ENCODE assay signal across 15 mouse cellular contexts in the genomic region with DNA sequence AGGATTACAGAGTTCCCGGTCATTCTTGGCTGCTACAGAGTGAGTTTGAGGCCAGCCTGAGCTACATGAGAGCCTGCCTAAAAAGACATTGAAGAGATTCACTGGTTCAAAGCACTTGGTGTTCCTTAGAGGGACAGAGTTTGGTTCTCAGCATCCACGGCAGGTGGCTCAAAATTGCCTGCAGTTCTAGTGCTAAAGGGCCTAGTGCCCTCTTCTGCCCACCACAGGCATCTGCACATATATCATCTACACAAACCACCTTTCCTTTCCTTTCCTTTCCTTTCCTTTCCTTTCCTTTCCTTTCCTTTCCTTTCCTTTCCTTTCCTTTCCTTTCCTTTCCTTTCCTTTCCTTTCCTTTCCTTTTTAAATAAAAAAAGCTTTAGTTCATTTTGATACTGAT. TPM values are rescaled to one million over a fixed set of nuclear protein-coding genes. Genes with fewer than 3 reads are reported as not detected.
DNase-seq lines count a peak whose midpoint lies in the region; ATAC-seq and TF ChIP-seq lines count a peak whose summit lies in the region.
"Had no signal": no experiment of that assay in that cellular context is flagged by ENCODE, and none has a peak within 500 bp of the region (broad histone marks: within the 10 kb centered on the region; RNA-seq: fewer than 3 reads in every experiment).

No protein-coding gene starts in this region.

- TF ChIP-seq RAD21 in MEL (IDR thresholded peaks at IDR 0.05; ENCODE audit: low read depth, low read length): peak; percentile 19

- H3K27me3 ChIP-seq in forebrain, postnatal 0 days (ENCODE audit: insufficient read depth, low read length): no peaks in the 10 kb centered on the region
- no peaks in the 10 kb centered on the region for H3K27me3 ChIP-seq in forebrain, embryonic 16.5 days (replicated peaks; ENCODE audit: control insufficient read depth, insufficient read depth, low read length)
- no peaks in the 10 kb centered on the region for H3K27me3 ChIP-seq in liver, postnatal 0 days (ENCODE audit: insufficient read depth, low read length)
- H3K27me3 ChIP-seq in liver, embryonic 12.5 days (replicated peaks): no peaks in the 10 kb centered on the region
- H3K27me3 ChIP-seq in MEL (ENCODE audit: control insufficient read depth in 1 of 2, insufficient read depth in 2 of 2, low read length in 2 of 2): no peaks in the 10 kb centered on the region
- H3K27me3 ChIP-seq in small intestine, adult 2 months (ENCODE audit: control insufficient read depth, insufficient read depth, low read length): no peaks in the 10 kb centered on the region
- H3K27me3 ChIP-seq in hindbrain, embryonic 16.5 days (replicated peaks; ENCODE audit: control insufficient read depth, insufficient read depth, low read length): no peaks in the 10 kb centered on the region
- H3K27me3 ChIP-seq: embryonic facial prominence, embryonic 13.5 days; intestine, embryonic 15.5 days; midbrain, embryonic 15.5 days; neural tube, embryonic 15.5 days had no signal

- no peak overlapping the region for H3K4me2 ChIP-seq in forebrain, postnatal 0 days (ENCODE audit: low read depth)
- H3K4me2 ChIP-seq in forebrain, embryonic 16.5 days (ENCODE audit: low read length): no peak overlapping the region
- no peak overlapping the region for H3K4me2 ChIP-seq in liver, postnatal 0 days (ENCODE audit: low read depth, low read length)
- no peak overlapping the region for H3K4me2 ChIP-seq in liver, embryonic 12.5 days
- no peak overlapping the region for H3K4me2 ChIP-seq in hindbrain, embryonic 16.5 days (ENCODE audit: low read length)
- H3K4me2 ChIP-seq: embryonic facial prominence, embryonic 13.5 days; intestine, embryonic 15.5 days; midbrain, embryonic 15.5 days; neural tube, embryonic 15.5 days had no signal

- peaks cover 23% of the 10 kb centered on the region for H3K36me3 ChIP-seq in forebrain, postnatal 0 days (ENCODE audit: insufficient read depth)
- peaks cover 9% of the 10 kb centered on the region; the same call in 1 of the 2 replicates for H3K36me3 ChIP-seq in forebrain, embryonic 16.5 days (ENCODE audit: control insufficient read depth, insufficient read depth)
- H3K36me3 ChIP-seq in liver, postnatal 0 days (replicated peaks; ENCODE audit: insufficient read depth, low read length): peaks cover 58% of the 10 kb centered on the region
- peaks cover 77% of the 10 kb centered on the region for H3K36me3 ChIP-seq in liver, embryonic 12.5 days
- peaks cover 0 to 6% of the 10 kb centered on the region in 2 experiments; a peak in 2 of 4 replicates for H3K36me3 ChIP-seq in MEL (ENCODE audit: control insufficient read depth in 1 of 2, insufficient read depth in 2 of 2, low read length in 2 of 2)
- peaks cover 62% of the 10 kb centered on the region for H3K36me3 ChIP-seq in small intestine, adult 2 months (ENCODE audit: control insufficient read depth, insufficient read depth, low read length)
- 0 out of 2 replicates have a peak, but pooled peaks cover 5% of the 10 kb centered on the region for H3K36me3 ChIP-seq in hindbrain, embryonic 16.5 days (ENCODE audit: control insufficient read depth, insufficient read depth, low read length)

- no peak for TF ChIP-seq POLR2A in MEL (IDR thresholded peaks at IDR 0.05; ENCODE audit: control insufficient read depth in 1 of 2, insufficient read depth in 1 of 2, low read depth in 1 of 2, low read length in 2 of 2, poor library complexity in 1 of 2)
- TF ChIP-seq POLR2A in small intestine, adult 2 months (IDR thresholded peaks at IDR 0.05; ENCODE audit: low read depth, low read length): no peak

- H3K9ac ChIP-seq in forebrain, postnatal 0 days: no peak overlapping the region
- H3K9ac ChIP-seq in forebrain, embryonic 16.5 days (replicated peaks; ENCODE audit: low read depth, low read length): no peak overlapping the region
- no peak overlapping the region for H3K9ac ChIP-seq in liver, postnatal 0 days (replicated peaks)
- no peak overlapping the region for H3K9ac ChIP-seq in liver, embryonic 12.5 days
- H3K9ac ChIP-seq in MEL (ENCODE audit: control insufficient read depth, low read depth, low read length, poor library complexity, severe bottlenecking): no peak overlapping the region
- H3K9ac ChIP-seq in hindbrain, embryonic 16.5 days (ENCODE audit: low read depth, low read length): no peak overlapping the region
- H3K9ac ChIP-seq: embryonic facial prominence, embryonic 13.5 days; intestine, embryonic 15.5 days; midbrain, embryonic 15.5 days; neural tube, embryonic 15.5 days had no signal

- 70% methylated on average over 2 of the region's 2 CpGs for WGBS in forebrain, postnatal 0 days
- whole genome bisulfite sequencing in forebrain, embryonic 16.5 days: 55% methylated on average over 2 of the region's 2 CpGs
- 70% methylated on average over 2 of the region's 2 CpGs for WGBS in liver, postnatal 0 days (ENCODE audit: insufficient replicate concordance)
- WGBS in liver, embryonic 12.5 days (ENCODE audit: insufficient replicate concordance): 72% methylated on average over 2 of the region's 2 CpGs
- 70% methylated on average over 2 of the region's 2 CpGs for WGBS in small intestine, adult 2 months
- 65% methylated on average over 2 of the region's 2 CpGs for WGBS in hindbrain, embryonic 16.5 days

- no peaks in the 10 kb centered on the region for H3K79me2 ChIP-seq in MEL (ENCODE audit: control insufficient read depth, insufficient read depth, low read length, poor library complexity)

- H3K27ac ChIP-seq in forebrain, postnatal 0 days (ENCODE audit: low read depth, low read length): no peak overlapping the region
- H3K27ac ChIP-seq in forebrain, embryonic 16.5 days (ENCODE audit: low read length): no peak overlapping the region
- H3K27ac ChIP-seq in liver, postnatal 0 days (ENCODE audit: low read depth): no peak overlapping the region
- no peak overlapping the region for H3K27ac ChIP-seq in liver, embryonic 12.5 days
- H3K27ac ChIP-seq in MEL (ENCODE audit: control insufficient read depth, low read depth, low read length): no peak overlapping the region
- no peak overlapping the region for H3K27ac ChIP-seq in small intestine, adult 2 months (ENCODE audit: insufficient read depth, low read depth, low read length)
- H3K27ac ChIP-seq in hindbrain, embryonic 16.5 days (ENCODE audit: low read depth, low read length): no peak overlapping the region
- H3K27ac ChIP-seq: embryonic facial prominence, embryonic 13.5 days; intestine, embryonic 15.5 days; midbrain, embryonic 15.5 days; neural tube, embryonic 15.5 days had no signal

- no peak for ATAC-seq in forebrain, postnatal 0 days
- no peak for ATAC-seq in forebrain, embryonic 16.5 days
- ATAC-seq in liver, postnatal 0 days: no peak
- ATAC-seq in liver, embryonic 12.5 days: no peak
- no peak for ATAC-seq in hindbrain, embryonic 16.5 days
- ATAC-seq: forebrain, embryonic 14.5 days; intestine, embryonic 15.5 days; midbrain, embryonic 15.5 days had no signal

- H3K4me3 ChIP-seq in forebrain, postnatal 0 days (ENCODE audit: low read depth, low read length): no peak overlapping the region
- H3K4me3 ChIP-seq in forebrain, embryonic 16.5 days (replicated peaks; ENCODE audit: low read length): no peak overlapping the region
- no peak overlapping the region for H3K4me3 ChIP-seq in liver, postnatal 0 days (ENCODE audit: low read depth, low read length)
- H3K4me3 ChIP-seq in liver, embryonic 12.5 days: no peak overlapping the region
- H3K4me3 ChIP-seq in MEL (ENCODE audit: control insufficient read depth in 1 of 2, insufficient read depth in 1 of 2, low read depth in 2 of 2, low read length in 2 of 2): no peak overlapping the region
- no peak overlapping the region for H3K4me3 ChIP-seq in small intestine, adult 2 months (ENCODE audit: low read depth, low read length)
- no peak overlapping the region for H3K4me3 ChIP-seq in hindbrain, embryonic 16.5 days (ENCODE audit: low read length)
- H3K4me3 ChIP-seq: embryonic facial prominence, embryonic 13.5 days; intestine, embryonic 15.5 days; midbrain, embryonic 15.5 days; neural tube, embryonic 15.5 days had no signal

- no peak for DNase-seq in forebrain, postnatal 0 days
- no peak for DNase-seq in liver, postnatal 0 days
- no peak for DNase-seq in MEL (ENCODE audit: low read depth, low spot score)
- no peak for DNase-seq in left cerebral cortex, postnatal 4 days
- DNase-seq: cerebellum, adult 9-11 months; heart, postnatal 10 days had no signal

- no peaks in the 10 kb centered on the region for H3K9me3 ChIP-seq in forebrain, postnatal 0 days (ENCODE audit: low read length)
- H3K9me3 ChIP-seq in forebrain, embryonic 16.5 days (ENCODE audit: control insufficient read depth, low read length): no peaks in the 10 kb centered on the region
- no peaks in the 10 kb centered on the region for H3K9me3 ChIP-seq in liver, postnatal 0 days (ENCODE audit: low read length)
- no peaks in the 10 kb centered on the region for H3K9me3 ChIP-seq in liver, embryonic 12.5 days (replicated peaks)
- no peaks in the 10 kb centered on the region for H3K9me3 ChIP-seq in MEL (replicated peaks; ENCODE audit: insufficient read depth, low read length)
- H3K9me3 ChIP-seq in hindbrain, embryonic 16.5 days (ENCODE audit: control insufficient read depth, low read length): no peaks in the 10 kb centered on the region
- H3K9me3 ChIP-seq: embryonic facial prominence, embryonic 13.5 days; intestine, embryonic 15.5 days; midbrain, embryonic 15.5 days; neural tube, embryonic 15.5 days had no signal

- intact Hi-C loops in left cerebral cortex, postnatal 4 days (cut with DNase I): no loop called here

- no peak for TF ChIP-seq EP300 in liver, postnatal 0 days (IDR thresholded peaks at IDR 0.05; ENCODE audit: low read depth)
- TF ChIP-seq EP300 in MEL (IDR thresholded peaks at IDR 0.05; ENCODE audit: low read depth in 1 of 2, low read length in 2 of 2): no peak

- peak; percentile 43 for TF ChIP-seq CTCF in forebrain, postnatal 0 days (IDR thresholded peaks at IDR 0.05; ENCODE audit: low read depth)
- TF ChIP-seq CTCF in liver, postnatal 0 days (IDR thresholded peaks at IDR 0.05; ENCODE audit: low read depth): peak; percentile 73
- peak; percentile 17 to 40 (median 35); a peak in 4 of 6 replicates for TF ChIP-seq CTCF in MEL (IDR thresholded peaks at IDR 0.05 in 2 of 3, conservative IDR thresholded peaks at IDR 0.05 in 1 of 3; ENCODE audit: control insufficient read depth in 1 of 3, insufficient read depth in 1 of 3, low read depth in 2 of 3, low read length in 3 of 3, poor library complexity in 1 of 3, severe bottlenecking in 1 of 3)
- TF ChIP-seq CTCF in small intestine, adult 2 months (IDR thresholded peaks at IDR 0.05; ENCODE audit: extremely low read depth, insufficient read length, insufficient replicate concordance, low read depth, low read length): peak; percentile 28; the same call in 1 of the 2 replicates

- H3K4me1 ChIP-seq in forebrain, postnatal 0 days (ENCODE audit: insufficient read depth): no peaks in the 10 kb centered on the region
- H3K4me1 ChIP-seq in forebrain, embryonic 16.5 days (replicated peaks; ENCODE audit: control insufficient read depth, insufficient read depth, low read length): no peaks in the 10 kb centered on the region
- peaks cover 9% of the 10 kb centered on the region; the same call in 1 of the 2 replicates for H3K4me1 ChIP-seq in liver, postnatal 0 days (ENCODE audit: insufficient read depth)
- peaks cover 35% of the 10 kb centered on the region for H3K4me1 ChIP-seq in liver, embryonic 12.5 days
- H3K4me1 ChIP-seq in MEL (ENCODE audit: control insufficient read depth in 1 of 2, insufficient read depth in 2 of 2, low read length in 2 of 2): no peaks in the 10 kb centered on the region
- H3K4me1 ChIP-seq in small intestine, adult 2 months (ENCODE audit: control insufficient read depth, insufficient read depth, insufficient read length, low read length): no peaks in the 10 kb centered on the region
- no peaks in the 10 kb centered on the region for H3K4me1 ChIP-seq in hindbrain, embryonic 16.5 days (ENCODE audit: control insufficient read depth, insufficient read depth, low read depth, low read length)
- H3K4me1 ChIP-seq: embryonic facial prominence, embryonic 13.5 days; intestine, embryonic 15.5 days; midbrain, embryonic 15.5 days; neural tube, embryonic 15.5 days had no signal

RNA-seq across cellular contexts. Expression of gene Elk4, which starts 23.2 kb away (rescaled TPM):
- total RNA-seq in forebrain, postnatal 0 days (2014; rRNA removed): 18.6 and 25.5 TPM in 2 replicates
- 8.0 and 8.2 TPM in 2 replicates for polyA plus RNA-seq in forebrain, postnatal 0 days (2015; fragmentation: Nextera tagmentation; extraction: Ambion mirVana)
- 12.5 and 13.5 TPM in 2 replicates for polyA plus RNA-seq in forebrain, embryonic 16.5 days (2015; fragmentation: Nextera tagmentation; extraction: Ambion mirVana)
- 10.7 and 14.6 TPM in 2 replicates for polyA plus RNA-seq in liver, postnatal 0 days (2015; fragmentation: Nextera tagmentation; extraction: Ambion mirVana)
- 14.4 and 16.4 TPM in 2 replicates for polyA plus RNA-seq in liver, embryonic 12.5 days (2016; fragmentation: Nextera tagmentation; extraction: Ambion mirVana)
- 18.8 and 19.4 TPM in 2 replicates for total RNA-seq in MEL (2012; rRNA removed)
- 100 to 1,000 TPM in 1 of 2 experiments, 10 to 100 TPM in 1; 20.3 to 191 TPM for polyA plus RNA-seq in MEL (2012; ENCODE audit: insufficient read depth in 1 of 2, insufficient read length in 2 of 2, low read depth in 1 of 2, low replicate concordance in 2 of 2, missing spikeins in 1 of 2)
- 8.0 and 16.6 TPM in 2 replicates for polyA plus RNA-seq in small intestine, adult 2 months (2012; rRNA removed)
- 10.0 and 10.2 TPM in 2 replicates for polyA plus RNA-seq in hindbrain, embryonic 16.5 days (2015; fragmentation: Nextera tagmentation; extraction: Ambion mirVana)
- total RNA-seq in left cerebral cortex, postnatal 4 days (2021): 10 to 100 TPM; 53.0 to 56.1 TPM

RNA-seq across cellular contexts. Expression of gene Mfsd4a, which starts 37.3 kb away (rescaled TPM):
- total RNA-seq in forebrain, postnatal 0 days (2014; rRNA removed): 2.8 and 3.2 TPM in 2 replicates
- 4.6 and 8.1 TPM in 2 replicates for polyA plus RNA-seq in forebrain, postnatal 0 days (2015; fragmentation: Nextera tagmentation; extraction: Ambion mirVana)
- polyA plus RNA-seq in forebrain, embryonic 16.5 days (2015; fragmentation: Nextera tagmentation; extraction: Ambion mirVana): 10.9 and 11.2 TPM in 2 replicates
- polyA plus RNA-seq in liver, postnatal 0 days (2015; fragmentation: Nextera tagmentation; extraction: Ambion mirVana): 2.3 and 2.8 TPM in 2 replicates
- 8.2 and 8.5 TPM in 2 replicates for polyA plus RNA-seq in liver, embryonic 12.5 days (2016; fragmentation: Nextera tagmentation; extraction: Ambion mirVana)
- 2.7 and 3.6 TPM in 2 replicates for total RNA-seq in MEL (2012; rRNA removed)
- polyA plus RNA-seq in MEL (2012; ENCODE audit: insufficient read depth in 1 of 2, insufficient read length in 2 of 2, low read depth in 1 of 2, low replicate concordance in 2 of 2, missing spikeins in 1 of 2): 10 to 100 TPM in 1 of 2 experiments, not detected in 1; 15.5 TPM
- polyA plus RNA-seq in small intestine, adult 2 months (2012; rRNA removed): 14.0 and 28.0 TPM in 2 replicates
- 6.9 and 9.0 TPM in 2 replicates for polyA plus RNA-seq in hindbrain, embryonic 16.5 days (2015; fragmentation: Nextera tagmentation; extraction: Ambion mirVana)
- 10 to 100 TPM; 14.6 to 20.9 TPM for total RNA-seq in left cerebral cortex, postnatal 4 days (2021)
